Mouse (Mus musculus): ENCODE measurements around the gene Cdc42se1.

Gene Cdc42se1

DNA sequence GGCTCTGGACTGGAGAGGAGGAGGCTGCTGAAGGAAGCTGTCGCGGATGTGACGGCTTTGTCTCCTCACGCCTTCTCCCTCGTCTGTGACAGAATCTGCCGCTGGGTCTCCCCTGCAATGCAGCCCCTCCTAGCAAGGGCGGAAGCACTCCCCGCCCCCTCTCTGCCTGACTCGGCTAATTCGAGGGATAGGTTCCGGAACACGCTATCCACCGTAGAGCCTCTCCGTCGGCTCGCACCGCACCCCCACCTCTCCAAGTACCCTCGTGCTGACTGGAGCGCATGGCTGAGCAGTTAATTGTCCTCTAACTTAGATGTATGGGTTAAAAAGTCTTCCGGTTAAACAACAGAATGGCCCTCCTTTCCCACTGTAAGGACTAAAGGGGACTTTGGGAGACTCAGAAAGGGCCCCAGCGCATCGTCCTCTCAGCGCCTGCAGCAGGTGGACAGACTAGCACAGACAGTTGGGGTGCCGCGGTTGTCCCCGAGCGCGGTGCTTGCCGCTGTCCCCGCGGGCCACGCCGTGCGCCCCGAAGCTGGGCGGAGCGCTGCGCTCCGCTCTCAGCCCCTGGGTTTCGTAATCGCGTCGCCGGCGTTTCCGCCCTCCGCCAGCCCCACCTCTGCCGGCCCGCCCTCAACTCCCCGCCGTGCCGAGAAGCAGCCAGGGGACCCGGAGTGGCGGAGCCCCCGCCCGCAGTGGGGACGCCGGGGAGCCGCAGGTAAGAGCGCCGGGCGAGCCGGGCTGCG is at the start of gene Cdc42se1:
Cdc42se1 (plus strand) TSS at position 585 of the 746 bp plus-strand sequence.
- DNase-seq (ENCODE audit: low read depth), result peak; percentile 92

DNA sequence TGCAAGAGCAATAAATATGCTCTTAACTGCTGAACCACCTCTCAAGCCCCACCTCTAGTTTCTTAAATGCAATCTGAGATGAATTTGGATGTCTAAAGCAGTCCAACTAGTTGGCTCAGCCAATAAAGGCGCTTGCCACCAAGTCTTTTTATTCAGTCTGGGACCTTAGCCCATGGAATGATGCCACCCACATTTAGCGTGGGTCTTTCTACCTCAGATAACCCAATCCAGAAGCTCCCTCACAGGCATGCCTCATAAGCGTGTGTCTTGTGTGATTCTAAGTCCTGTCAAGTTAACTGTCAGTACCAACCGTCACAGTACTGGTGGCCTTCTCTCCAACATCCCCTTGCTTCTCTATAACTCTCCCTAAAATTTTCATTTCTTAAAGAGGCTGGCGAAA is 49.6 kb upstream of the Cdc42se1 start:
- no peak for DNase-seq (ENCODE audit: low read depth)

- DNase-seq (ENCODE audit: low read depth), result no peak
Observed at GRCm38 (mm10) chr3:95179890-95180289, 48.6 kb upstream of the Cdc42se1 start.

- DNase-seq (ENCODE audit: low read depth), result no peak
Observed at GRCm38 (mm10) chr3:95181841-95182240, 46.7 kb upstream of the Cdc42se1 start.

- DNase-seq (ENCODE audit: low read depth), result no peak
Observed at GRCm38 (mm10) chr3:95184796-95185577, 43.5 kb upstream of the Cdc42se1 start.

GRCm38 (mm10) chr3:95186100-95186499 is 42.4 kb upstream of the Cdc42se1 start:
- no peak for DNase-seq (ENCODE audit: low read depth)

GRCm38 (mm10) chr3:95186888-95187287 is 41.6 kb upstream of the Cdc42se1 start:
- DNase-seq (ENCODE audit: low read depth), result no peak

DNA sequence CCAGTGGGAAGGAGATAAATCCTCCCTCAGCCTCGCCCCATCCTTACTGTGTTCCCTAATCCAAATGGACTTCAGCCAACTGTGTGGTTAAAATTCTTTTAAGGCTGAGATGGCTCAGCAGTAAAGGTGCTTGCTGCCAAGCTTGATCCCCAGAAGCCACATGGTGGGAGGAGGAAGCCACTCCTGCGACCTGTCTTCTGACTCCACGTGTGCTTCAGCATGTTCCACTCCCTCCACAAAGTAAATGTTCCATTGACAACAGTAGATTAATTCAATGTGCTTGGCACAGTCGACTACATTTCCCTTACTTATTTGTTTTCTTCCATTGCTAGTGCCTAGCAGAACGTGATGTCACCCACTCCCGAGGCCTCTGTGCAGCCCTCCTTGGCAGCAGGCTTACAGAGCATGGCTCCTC is 33.8 kb upstream of the Cdc42se1 start:
- no peak for DNase-seq (ENCODE audit: low read depth)

DNA sequence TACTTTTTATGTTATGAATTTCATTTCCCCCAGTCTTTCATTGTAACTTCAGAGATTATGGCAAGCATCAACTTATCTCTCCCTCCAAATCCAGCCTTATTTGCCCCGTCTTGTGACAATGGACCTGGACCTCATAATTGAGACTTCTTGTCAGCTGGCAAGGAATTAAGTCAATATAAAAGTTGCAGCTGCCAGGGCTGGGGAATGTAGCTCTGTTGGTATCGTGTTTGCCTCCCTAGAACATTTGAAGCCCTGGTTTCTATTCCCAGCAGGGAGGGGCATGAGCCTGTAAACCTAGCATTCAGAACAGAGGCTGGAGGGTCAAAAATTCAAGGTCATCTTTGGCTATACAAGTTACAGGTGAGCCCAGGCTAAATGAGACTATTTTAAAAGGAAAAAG is 32.8 kb upstream of the Cdc42se1 start:
- DNase-seq (ENCODE audit: low read depth), result no peak

DNA sequence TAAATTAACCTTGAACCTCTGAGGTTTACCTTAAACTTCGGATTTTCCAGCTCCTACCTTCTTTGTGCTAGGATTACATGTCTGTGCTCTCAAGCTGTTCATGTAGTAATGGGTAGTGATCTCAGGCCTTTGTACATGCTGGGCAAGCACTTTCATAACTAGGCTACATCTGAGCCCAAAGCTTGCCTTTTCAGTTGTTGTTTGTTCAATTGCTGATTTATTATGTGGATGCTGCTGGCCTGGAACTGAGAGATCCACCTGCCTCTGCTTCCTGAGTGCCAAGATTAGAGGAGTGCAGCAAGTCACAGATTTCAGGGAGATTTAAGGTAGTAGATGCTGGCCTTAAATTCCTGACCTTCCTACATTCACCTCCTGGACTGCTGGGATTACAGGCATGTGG is 29.4 kb upstream of the Cdc42se1 start:
- no peak for DNase-seq (ENCODE audit: low read depth)

DNA sequence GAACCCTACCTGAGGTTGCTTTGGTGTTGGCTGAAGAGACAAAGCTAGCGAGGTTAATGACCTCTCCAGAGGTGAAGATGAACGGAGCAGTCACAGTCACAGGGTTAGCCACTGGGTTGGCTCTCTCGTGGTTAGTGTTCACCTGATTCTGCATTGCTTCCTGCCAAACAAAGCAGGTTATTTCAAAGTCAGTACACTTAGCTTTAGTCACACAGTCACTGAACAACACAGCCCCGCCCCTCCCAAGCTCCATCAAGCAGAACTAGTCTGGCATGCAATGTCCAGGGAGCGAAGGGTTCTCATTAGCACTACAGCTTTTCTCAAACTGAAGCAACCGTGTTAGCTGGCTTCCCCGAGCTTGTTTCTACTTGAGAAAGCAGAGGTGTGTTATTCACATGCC is 28.4 kb upstream of the Cdc42se1 start:
- DNase-seq (ENCODE audit: low read depth), result no peak

- DNase-seq (ENCODE audit: low read depth), result no peak
Observed at GRCm38 (mm10) chr3:95200562-95200961, 28.0 kb upstream of the Cdc42se1 start.

GRCm38 (mm10) chr3:95203880-95204279 is 24.7 kb upstream of the Cdc42se1 start:
- DNase-seq (ENCODE audit: low read depth), result no peak

GRCm38 (mm10) chr3:95208286-95208685 is 20.2 kb upstream of the Cdc42se1 start:
- no peak for DNase-seq (ENCODE audit: low read depth)

DNA sequence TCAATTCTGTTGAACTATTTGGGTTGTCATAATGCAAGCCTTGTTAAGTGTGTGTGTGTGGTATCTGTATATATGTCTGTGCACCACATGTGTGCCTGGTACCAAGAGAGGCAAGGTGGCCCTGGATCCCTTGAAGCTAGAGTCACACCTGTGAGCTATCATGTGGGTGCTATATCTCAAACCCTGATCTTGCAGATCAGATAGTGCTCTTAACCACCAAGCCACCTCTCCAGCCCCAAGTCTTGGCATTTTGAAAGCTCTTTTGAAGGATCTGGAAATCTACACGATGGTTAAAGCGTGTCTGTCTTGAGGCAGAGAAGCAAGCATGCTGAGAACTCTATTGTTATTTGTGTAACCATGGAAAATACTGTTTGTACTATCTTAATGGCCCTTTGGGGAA is 17.9 kb upstream of the Cdc42se1 start:
- peak; percentile 62 for DNase-seq (ENCODE audit: low read depth)

DNA sequence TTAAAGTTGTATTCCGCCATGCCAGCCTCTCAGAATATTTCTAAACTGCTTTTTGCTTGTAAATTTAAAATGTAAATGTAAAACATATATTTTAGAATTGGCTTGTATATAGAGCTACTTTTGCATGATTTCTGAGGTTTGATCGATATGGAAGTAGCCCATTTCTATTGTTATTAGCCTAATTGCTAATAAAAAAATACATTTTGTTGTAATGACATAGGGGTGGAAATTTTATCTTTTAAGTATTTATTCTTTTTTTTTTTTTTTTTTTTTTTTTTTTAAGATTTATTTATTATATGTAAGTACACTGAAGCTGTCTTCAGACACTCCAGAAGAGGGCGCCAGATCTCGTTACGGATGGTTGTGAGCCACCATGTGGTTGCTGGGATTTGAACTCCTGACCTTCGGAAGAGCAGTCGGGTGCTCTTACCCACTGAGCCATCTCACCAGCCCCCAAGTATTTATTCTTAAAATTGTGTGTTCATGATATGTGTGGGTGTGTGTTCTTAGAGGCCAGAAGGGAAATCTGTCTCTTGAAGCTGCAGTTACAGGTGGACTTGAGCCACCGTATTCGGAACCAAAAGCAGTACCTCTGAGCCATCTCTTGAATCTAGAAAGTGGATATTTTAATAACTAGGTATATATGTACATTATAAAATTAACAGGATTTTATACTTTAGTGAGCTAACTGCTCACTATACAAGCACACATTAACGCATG is 15.5 kb upstream of the Cdc42se1 start:
- DNase-seq (ENCODE audit: low read depth), result peak; percentile 46

DNA sequence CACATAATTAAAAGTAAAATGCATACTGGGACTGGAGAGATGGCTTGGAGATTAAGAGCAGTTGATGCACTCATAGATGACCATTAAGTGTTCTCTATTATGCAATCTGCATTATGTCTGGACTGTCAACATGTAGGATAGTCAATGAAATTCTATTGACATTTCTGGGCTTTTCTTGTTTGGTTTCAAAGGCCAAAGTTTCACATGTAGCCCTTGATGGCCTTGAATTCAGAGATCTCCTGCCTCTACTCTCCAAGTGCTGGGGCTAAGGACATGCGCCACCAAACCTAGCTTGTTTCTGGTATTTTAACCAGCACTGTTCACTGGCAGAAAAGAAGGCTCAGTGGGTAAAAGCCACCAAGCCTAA is 14.9 kb upstream of the Cdc42se1 start:
- peak; percentile 10 for DNase-seq (ENCODE audit: low read depth)

GRCm38 (mm10) chr3:95216655-95217254 is 11.8 kb upstream of the Cdc42se1 start:
- no peak for DNase-seq (ENCODE audit: low read depth)

DNA sequence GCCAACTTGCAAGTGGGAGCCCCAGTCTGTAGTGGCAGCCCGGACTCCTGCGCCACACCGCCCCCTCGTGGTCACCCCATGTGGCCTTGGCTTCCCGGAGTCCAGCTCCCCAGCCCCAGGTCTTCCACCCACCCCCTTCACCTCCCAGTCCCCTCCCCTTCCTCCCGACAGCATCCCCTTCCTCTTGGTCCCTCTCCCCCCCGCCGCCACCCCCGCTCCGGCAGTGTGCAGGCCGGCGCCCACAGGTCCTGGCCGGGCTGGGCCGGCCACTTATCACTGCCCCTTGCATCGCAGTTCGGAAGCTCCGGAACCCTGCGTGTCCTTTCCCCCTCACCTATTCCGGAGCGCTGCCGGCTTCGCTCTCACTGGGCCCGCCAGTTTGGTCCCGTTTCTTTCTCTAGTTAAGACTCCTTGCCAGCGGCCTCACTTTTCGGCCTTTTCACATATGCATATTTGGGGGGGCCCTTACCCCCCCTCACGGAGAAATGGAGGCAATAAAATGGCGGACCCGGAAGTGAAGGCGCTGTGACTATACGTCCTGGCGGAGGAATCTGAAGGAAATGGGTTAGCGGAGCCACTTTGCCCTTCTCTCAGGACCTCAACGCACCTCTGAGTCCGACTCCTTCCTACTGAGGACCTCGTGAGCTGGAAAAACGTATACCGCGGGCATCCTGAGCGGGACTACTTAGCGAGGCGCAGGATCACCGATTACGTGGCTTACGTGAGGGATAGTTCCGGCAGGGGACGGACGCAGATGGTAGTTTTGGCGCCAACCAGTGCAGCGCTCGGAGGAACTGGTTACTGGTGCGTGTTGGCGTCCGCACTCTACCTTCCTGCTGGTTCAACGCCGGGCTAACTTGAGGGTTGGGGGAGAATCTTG is 11.0 kb upstream of the Cdc42se1 start, which contains the start of gene Gabpb2:
Gabpb2 (minus strand) TSS at position 662 of the 880 bp plus-strand sequence.
- peak; percentile 96 for DNase-seq (ENCODE audit: low read depth)

DNA sequence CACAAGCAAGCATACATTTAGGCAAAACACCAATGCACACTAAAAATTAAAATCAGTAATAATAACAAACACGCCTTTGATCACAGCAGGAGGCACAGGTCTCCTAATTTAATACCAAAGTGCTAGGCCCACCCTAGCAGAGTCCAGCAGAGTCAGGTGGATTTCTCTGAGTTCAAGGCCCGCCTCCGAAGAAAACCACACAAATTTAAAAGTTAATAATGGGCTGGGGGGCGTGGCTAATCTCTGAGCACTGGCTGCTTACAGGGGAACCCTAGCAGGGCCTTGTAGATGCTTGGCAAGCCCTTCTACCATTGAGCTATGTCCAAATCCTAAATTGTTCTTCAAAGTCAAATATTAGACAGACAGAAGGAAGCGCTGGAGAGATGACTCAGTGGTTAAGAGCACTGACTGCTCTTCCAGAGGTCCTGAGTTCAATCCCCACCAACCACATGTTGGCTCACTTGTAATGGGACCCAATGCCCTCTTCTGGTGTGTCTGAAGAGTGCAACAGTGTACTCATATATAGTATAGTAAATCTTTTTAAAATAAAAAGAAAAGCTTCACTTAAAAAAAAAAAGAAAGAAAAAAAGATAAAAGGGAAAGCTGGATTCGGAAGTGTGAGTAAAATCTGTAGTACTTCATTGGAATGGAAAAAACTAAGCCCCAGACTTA is 9.9 kb upstream of the Cdc42se1 start:
- DNase-seq (ENCODE audit: low read depth), result peak; percentile 58

DNA sequence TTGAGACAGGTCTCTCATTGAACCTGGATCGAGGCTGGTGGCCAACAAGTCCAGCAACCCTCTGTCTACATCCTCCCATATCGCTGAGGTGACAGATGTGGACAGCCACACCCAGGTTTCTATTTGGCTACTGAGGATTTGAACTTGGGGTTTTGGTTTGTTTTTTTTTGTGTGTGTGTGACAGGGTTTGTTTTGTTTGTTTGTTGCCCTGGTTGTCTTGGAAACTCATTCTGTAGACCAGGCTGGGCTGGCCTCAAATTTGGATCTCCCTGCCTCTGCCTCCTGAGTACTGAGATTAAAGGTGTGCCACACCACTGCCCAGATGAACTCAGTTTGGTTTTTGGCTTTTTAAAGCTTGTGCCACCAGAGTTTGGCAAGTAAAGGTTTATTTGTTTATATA is 5.5 kb upstream of the Cdc42se1 start:
- peak; percentile 85 for DNase-seq (ENCODE audit: low read depth)
